In genomic region chr12:83521083-83521482, GRCm38 (mm10) we compare ENCODE assay signal across 8 mouse cellular contexts. TPM values are rescaled to one million over a fixed set of nuclear protein-coding genes. Genes with fewer than 3 reads are reported as not detected.
DNase-seq lines count a peak whose midpoint lies in the region; ATAC-seq and TF ChIP-seq lines count a peak whose summit lies in the region.
"Had no signal": no experiment of that assay in that cellular context is flagged by ENCODE, and none has a peak within 500 bp of the region (broad histone marks: within the 10 kb centered on the region; RNA-seq: fewer than 3 reads in every experiment).

No protein-coding gene starts in this region.

- H3K9ac ChIP-seq in lung, embryonic 16.5 days (ENCODE audit: low read length) = peak overlapping the region; percentile 71
- H3K9ac ChIP-seq in limb, embryonic 14.5 days (ENCODE audit: low read depth, low read length, severe bottlenecking) = peak overlapping the region; percentile 44
- peak overlapping the region; percentile 18; the same call in 1 of the 2 replicates for H3K9ac ChIP-seq in stomach, embryonic 15.5 days

- peak overlapping the region; percentile 74 for H3K4me3 ChIP-seq in lung, embryonic 16.5 days (ENCODE audit: low read length)
- H3K4me3 ChIP-seq in embryonic fibroblast, embryonic 13.5 days (ENCODE audit: insufficient read depth, low read length) = peak overlapping the region; percentile 90
- H3K4me3 ChIP-seq in limb, embryonic 14.5 days (replicated peaks; ENCODE audit: low read length) = peak overlapping the region; percentile 58
- H3K4me3 ChIP-seq in stomach, embryonic 15.5 days (replicated peaks) = peak overlapping the region; percentile 87

- H3K27me3 ChIP-seq in lung, embryonic 16.5 days (ENCODE audit: control insufficient read depth, insufficient read depth, low read depth, low read length) = no peaks in the 10 kb centered on the region
- H3K27me3 ChIP-seq in limb, embryonic 14.5 days (ENCODE audit: control insufficient read depth, insufficient read depth, low read length) = no peaks in the 10 kb centered on the region
- H3K27me3 ChIP-seq in stomach, embryonic 15.5 days (replicated peaks) = no peaks in the 10 kb centered on the region

- no peaks in the 10 kb centered on the region for H3K9me3 ChIP-seq in lung, embryonic 16.5 days (ENCODE audit: control insufficient read depth, low read length)
- no peaks in the 10 kb centered on the region for H3K9me3 ChIP-seq in limb, embryonic 14.5 days (ENCODE audit: control insufficient read depth, low read length)
- H3K9me3 ChIP-seq in stomach, embryonic 15.5 days = no peaks in the 10 kb centered on the region

- no peaks in the 10 kb centered on the region for H3K36me3 ChIP-seq in lung, embryonic 16.5 days (ENCODE audit: control insufficient read depth, insufficient read depth, low read length)
- H3K36me3 ChIP-seq in limb, embryonic 14.5 days (ENCODE audit: control insufficient read depth, insufficient read depth, low read length) = no peaks in the 10 kb centered on the region
- H3K36me3 ChIP-seq in stomach, embryonic 15.5 days = no peaks in the 10 kb centered on the region

- no peak overlapping the region; the same call in 1 of the 2 replicates for H3K27ac ChIP-seq in lung, embryonic 16.5 days (ENCODE audit: low read length)
- H3K27ac ChIP-seq in embryonic fibroblast, embryonic 13.5 days (ENCODE audit: insufficient read depth, low read length) = no peak overlapping the region
- H3K27ac ChIP-seq in limb, embryonic 14.5 days (replicated peaks; ENCODE audit: low read depth, low read length) = no peak overlapping the region
- H3K27ac ChIP-seq in stomach, embryonic 15.5 days = peak overlapping the region; percentile 72; the same call in 1 of the 2 replicates

- WGBS in lung, embryonic 16.5 days = 24% methylated on average over 8 of the region's 8 CpGs
- WGBS in limb, embryonic 14.5 days = 47% methylated on average over 8 of the region's 8 CpGs
- 35% methylated on average over 8 of the region's 8 CpGs for WGBS in stomach, embryonic 15.5 days

- H3K4me1 ChIP-seq in lung, embryonic 16.5 days (replicated peaks; ENCODE audit: control insufficient read depth, insufficient read depth, low read length) = peaks cover 11% of the 10 kb centered on the region
- peaks cover 5% of the 10 kb centered on the region; the same call in 1 of the 2 replicates for H3K4me1 ChIP-seq in embryonic fibroblast, embryonic 13.5 days (ENCODE audit: control insufficient read depth, insufficient read depth, low read length)
- H3K4me1 ChIP-seq in limb, embryonic 14.5 days (ENCODE audit: control insufficient read depth, insufficient read depth, low read length) = peaks cover 5% of the 10 kb centered on the region; the same call in 1 of the 2 replicates
- H3K4me1 ChIP-seq in stomach, embryonic 15.5 days = peaks cover 10% of the 10 kb centered on the region

- no peak for TF ChIP-seq POLR2A in embryonic fibroblast, embryonic 13.5 days (IDR thresholded peaks at IDR 0.05; ENCODE audit: low read depth, low read length)
- no peak for TF ChIP-seq POLR2A in limb, embryonic 14.5 days (IDR thresholded peaks at IDR 0.05; ENCODE audit: borderline replicate concordance, extremely low read depth, insufficient read depth, insufficient read length)

- no peak for ATAC-seq in lung, embryonic 16.5 days (ENCODE audit: low read depth)
- ATAC-seq in limb, embryonic 14.5 days (ENCODE audit: low FRiP score, low read depth) = no peak
- ATAC-seq in stomach, embryonic 15.5 days (ENCODE audit: insufficient read depth, low FRiP score, low read depth) = no peak
- no peak for ATAC-seq in megakaryocyte progenitor cell, adult 5-6 weeks (replicated peaks; ENCODE audit: poor library complexity)

- TF ChIP-seq CTCF in embryonic fibroblast, embryonic 13.5 days (IDR thresholded peaks at IDR 0.05; ENCODE audit: borderline replicate concordance, insufficient read depth, low read length) = no peak

- DNase-seq in lung, postnatal 25 days (ENCODE audit: low spot score) = no peak
- DNase-seq in limb, embryonic 14.5 days (ENCODE audit: low spot score) = no peak
- DNase-seq in left cerebral cortex, postnatal 25 days (ENCODE audit: low spot score in 2 of 2) = no peak
- DNase-seq: kidney, adult 11 months had no signal

- H3K4me2 ChIP-seq in lung, embryonic 16.5 days (ENCODE audit: low read depth, low read length) = peak overlapping the region; percentile 69
- H3K4me2 ChIP-seq in limb, embryonic 14.5 days (replicated peaks; ENCODE audit: low read depth, low read length, severe bottlenecking) = peak overlapping the region; percentile 53
- H3K4me2 ChIP-seq in stomach, embryonic 15.5 days = peak overlapping the region; percentile 71

- intact Hi-C loops in left cerebral cortex, postnatal 25 days (cut with DNase I) = no loop called here

RNA-seq across cellular contexts. Expression of gene Dcaf4, which starts 0.8 kb away (rescaled TPM):
- 23.6 and 23.7 TPM in 2 replicates for polyA plus RNA-seq in lung, embryonic 16.5 days (2015; fragmentation: Nextera tagmentation; extraction: Ambion mirVana)
- polyA plus RNA-seq in embryonic fibroblast, embryonic 13.5 days (2011; ENCODE audit: insufficient read length, low read depth, missing spikeins) = 19.9 and 21.6 TPM in 2 replicates
- 49.5 and 53.6 TPM in 2 replicates for polyA plus RNA-seq in limb, embryonic 14.5 days (2012; rRNA removed)
- 40.1 and 43.3 TPM in 2 replicates for polyA plus RNA-seq in limb, embryonic 14.5 days (2014; fragmentation: Nextera tagmentation; extraction: Ambion mirVana)
- 31.5 and 34.5 TPM in 2 replicates for polyA plus RNA-seq in stomach, embryonic 15.5 days (2015; fragmentation: Nextera tagmentation; extraction: Ambion mirVana)
- total RNA-seq in left cerebral cortex, postnatal 25 days (2021) = 10 to 100 TPM; 23.7 to 24.4 TPM
- total RNA-seq in megakaryocyte progenitor cell, adult 5-6 weeks (2015) = 7.3 and 13.2 TPM in 2 replicates
- total RNA-seq in megakaryocyte progenitor cell, adult 5-6 weeks (2017) = 11.1 and 12.4 TPM in 2 replicates

RNA-seq across cellular contexts. Expression of gene Dpf3, which starts 33.6 kb away (rescaled TPM):
- polyA plus RNA-seq in lung, embryonic 16.5 days (2015; fragmentation: Nextera tagmentation; extraction: Ambion mirVana) = 2.1 and 3.9 TPM in 2 replicates
- polyA plus RNA-seq in embryonic fibroblast, embryonic 13.5 days (2011; ENCODE audit: insufficient read length, low read depth, missing spikeins) = not detected in 2 replicates
- polyA plus RNA-seq in limb, embryonic 14.5 days (2012; rRNA removed) = 1.8 and 3.0 TPM in 2 replicates
- polyA plus RNA-seq in limb, embryonic 14.5 days (2014; fragmentation: Nextera tagmentation; extraction: Ambion mirVana) = 4.0 and 4.9 TPM in 2 replicates
- polyA plus RNA-seq in stomach, embryonic 15.5 days (2015; fragmentation: Nextera tagmentation; extraction: Ambion mirVana) = 4.6 TPM in 2 replicates
- total RNA-seq in left cerebral cortex, postnatal 25 days (2021) = 1 to 10 TPM; 6.4 to 6.5 TPM
- 2.8 TPM in 1 of 2 replicates, not detected in the other for total RNA-seq in megakaryocyte progenitor cell, adult 5-6 weeks (2015)
- total RNA-seq in megakaryocyte progenitor cell, adult 5-6 weeks (2017) = 2.1 TPM in 2 replicates

Comparison
In these comparisons a context has a peak if more than half of its experiments do, and no peak if none do; other contexts are left out.
1. H3K9ac ChIP-seq: peak in every context shown above with its lines; median percentile 71 in lung, embryonic 16.5 days; 44 in limb, embryonic 14.5 days; 18 in stomach, embryonic 15.5 days.